Mouse (Mus musculus) liver, postnatal 0 days (tissue): ENCODE results near the gene Klf13.

ENCODE experiments used
- CTCF ChIP-seq: sonication (generic); IDR thresholded peaks from 2 replicates; pipeline ENCODE4 v1.5.1; 2016; ENCODE audit warnings: antibody characterized with exemption, low read depth
- EP300 ChIP-seq: IDR thresholded peaks from 2 replicates; pipeline ENCODE4 v1.6.1; 2016; ENCODE audit warnings: antibody characterized with exemption, low read depth, mild to moderate bottlenecking

DNA sequence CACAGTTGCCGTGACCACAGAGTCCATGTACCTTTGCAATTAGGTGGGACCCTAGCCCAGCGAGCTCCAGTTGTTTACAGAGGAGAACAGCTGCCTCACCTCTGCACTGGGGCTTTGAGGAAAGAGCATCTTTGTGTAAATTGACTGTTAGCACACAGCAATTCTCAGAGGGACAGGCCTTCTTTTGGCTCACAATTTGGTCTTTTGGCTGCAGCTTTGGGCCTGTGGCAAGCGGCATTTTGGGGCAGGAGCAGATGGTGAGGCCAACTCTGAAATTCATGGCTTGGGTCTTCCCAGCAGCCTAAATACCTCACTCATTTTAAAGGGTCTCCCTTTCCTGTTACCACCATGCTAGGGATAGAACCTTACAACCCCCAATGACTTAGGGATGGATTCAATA, 10.5 kb upstream of the Klf13 start:
- TF ChIP-seq CTCF (no peak), EP300 (no peak)
